Mouse (Mus musculus): ENCODE measurements around the gene Anks1b. TPM values are rescaled to one million over a fixed set of nuclear protein-coding genes. Genes with fewer than 3 reads are reported as not detected.

The Anks1b gene
- total RNA-seq, 2 experiments from 2014 or later: 0.29 to 0.78 TPM

DNA sequence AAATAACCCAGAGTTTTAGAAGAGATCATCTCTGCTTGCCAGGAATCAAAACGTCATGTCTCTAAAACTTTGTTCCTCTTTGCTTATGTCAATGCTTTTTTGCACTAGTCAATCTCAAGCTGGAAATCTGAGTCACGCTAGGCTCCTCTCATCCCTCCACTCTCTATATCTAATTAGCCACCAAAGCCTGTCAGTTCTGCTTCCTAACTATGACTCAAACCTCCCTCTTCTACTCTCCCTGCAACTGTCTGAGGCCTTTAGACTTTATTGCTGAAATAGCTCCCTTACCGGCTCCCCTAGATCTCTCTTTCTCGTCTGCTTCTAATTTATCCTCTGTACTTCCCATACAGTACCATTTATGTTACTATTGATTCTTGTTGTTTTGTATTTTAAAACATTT, 456.5 kb downstream of the Anks1b start:
- intact Hi-C loops (cut with DNase I; ENCODE audit: low total_unique reads): no loop called here
- DNase-seq: no peak

DNA sequence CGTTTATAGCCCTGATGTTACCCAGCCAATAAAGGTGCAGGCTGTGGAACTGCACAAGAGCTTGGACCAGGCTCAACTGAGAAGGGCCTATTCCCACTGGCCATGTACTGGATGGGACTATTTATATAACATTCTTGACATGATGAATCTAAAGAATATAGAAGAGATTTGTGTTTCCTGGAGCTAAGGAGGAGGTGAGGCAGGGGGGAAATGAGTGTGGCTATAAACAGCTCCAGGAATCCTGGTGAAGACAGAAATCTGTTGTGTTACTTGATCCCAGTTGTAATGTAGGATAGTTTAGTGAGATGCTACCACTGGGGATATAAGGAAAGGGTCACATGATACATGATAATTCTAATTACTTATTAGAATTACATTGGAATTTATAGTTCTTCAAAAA, 472.1 kb downstream of the Anks1b start:
- no peak for DNase-seq
- intact Hi-C loops (cut with DNase I; ENCODE audit: low total_unique reads): no loop called here

DNA sequence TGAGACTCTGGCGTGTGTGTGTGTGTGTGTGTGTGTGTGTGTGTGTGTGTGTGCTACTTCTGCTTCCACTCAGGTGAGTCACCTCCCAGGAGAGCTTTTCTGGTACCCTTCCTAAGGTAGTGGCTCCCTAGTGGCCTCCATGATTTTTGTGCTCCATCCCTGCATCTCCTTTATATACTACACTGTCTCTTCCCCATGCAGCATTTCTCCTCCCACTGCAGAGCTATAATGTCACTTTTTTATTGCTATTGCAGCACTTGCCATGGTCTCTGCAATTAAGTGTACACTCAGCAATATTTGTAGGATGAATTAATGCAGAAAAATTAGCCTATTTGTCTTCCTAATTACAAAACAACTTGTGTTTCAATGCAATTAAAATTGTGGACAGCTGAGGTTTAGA, 482.9 kb downstream of the Anks1b start:
- no peak for DNase-seq
- intact Hi-C loops (cut with DNase I; ENCODE audit: low total_unique reads): no loop called here

GRCm38 (mm10) chr10:90357169-90357907, 484.0 kb downstream of the Anks1b start:
- DNase-seq: no peak
- intact Hi-C loops (cut with DNase I; ENCODE audit: low total_unique reads): no loop called here

DNA sequence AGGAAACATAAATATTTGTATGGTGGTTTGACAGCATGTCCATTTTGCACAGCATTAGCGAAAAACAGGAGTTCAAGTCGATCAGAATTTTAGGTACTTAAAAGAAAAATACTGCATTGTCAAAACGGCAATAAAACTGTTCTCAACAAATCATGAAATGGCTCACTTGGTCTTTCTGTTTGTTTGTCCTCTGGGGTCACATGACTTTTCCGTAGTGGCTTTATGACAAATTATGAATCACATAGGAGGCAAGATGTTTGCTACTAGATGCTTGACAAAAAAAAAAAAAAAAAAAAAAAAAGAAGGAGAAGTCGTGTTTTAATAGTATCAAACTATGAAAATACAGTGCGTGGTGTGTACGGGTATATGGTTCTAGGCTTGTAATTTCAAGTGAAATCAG, 495.7 kb downstream of the Anks1b start:
- no peak for DNase-seq
- intact Hi-C loops (cut with DNase I; ENCODE audit: low total_unique reads): no loop called here

GRCm38 (mm10) chr10:90370751-90371150, 497.4 kb downstream of the Anks1b start:
- DNase-seq: peak; percentile 7
- intact Hi-C loops (cut with DNase I; ENCODE audit: low total_unique reads): loop anchor here (10.0 kb wide), 1 partner anchor 314 kb away; no protein-coding TSS in a partner anchor

DNA sequence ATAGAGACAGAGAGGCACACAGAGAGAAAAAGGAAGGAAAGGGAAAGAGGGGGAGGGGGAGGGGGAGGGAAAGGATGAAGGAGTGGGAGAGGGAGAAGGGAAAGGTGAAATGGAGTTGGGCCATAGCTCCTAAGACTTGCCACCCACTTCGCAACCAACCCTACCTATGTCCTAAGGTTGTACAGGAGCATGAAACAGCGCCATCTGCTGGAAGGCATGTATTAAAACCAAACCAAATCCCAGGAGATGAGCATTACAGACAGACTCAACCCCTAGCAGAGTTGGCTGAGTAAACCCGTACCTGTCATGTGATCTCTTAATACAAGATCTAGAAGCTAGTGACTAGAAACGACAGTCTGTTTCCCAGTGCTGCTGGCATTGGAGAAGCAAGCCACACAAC, 500.2 kb downstream of the Anks1b start:
- DNase-seq: no peak
- intact Hi-C loops (cut with DNase I; ENCODE audit: low total_unique reads): loop anchor here (10.0 kb wide), 1 partner anchor 311 kb away; no protein-coding TSS in a partner anchor

- intact Hi-C loops (cut with DNase I; ENCODE audit: low total_unique reads): loop anchor here (10.0 kb wide), 1 partner anchor 308 kb away; no protein-coding TSS in a partner anchor
- no peak for DNase-seq
Observed at GRCm38 (mm10) chr10:90376605-90377004, 503.3 kb downstream of the Anks1b start.

DNA sequence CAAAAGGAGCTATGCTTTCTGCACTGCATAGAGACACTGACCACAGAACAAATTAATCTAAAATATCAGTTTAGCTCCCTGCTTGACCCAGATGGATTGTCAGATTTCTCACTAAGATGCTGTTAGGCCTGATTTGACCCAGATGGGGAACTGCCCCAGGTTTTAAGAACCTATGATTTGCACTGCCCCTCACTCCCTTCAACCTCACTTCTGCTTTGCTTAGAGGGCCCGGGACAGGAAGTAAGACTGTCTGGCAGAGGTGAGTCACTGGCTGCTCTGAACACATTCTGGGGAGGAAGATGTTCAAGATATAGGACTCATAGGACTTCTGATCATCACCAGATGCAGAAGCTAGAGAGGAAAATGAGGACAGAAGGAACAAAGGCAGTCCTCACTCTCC, 506.8 kb downstream of the Anks1b start:
- DNase-seq: no peak
- intact Hi-C loops (cut with DNase I; ENCODE audit: low total_unique reads): no loop called here

GRCm38 (mm10) chr10:90380704-90381339, 507.5 kb downstream of the Anks1b start:
- intact Hi-C loops (cut with DNase I; ENCODE audit: low total_unique reads): no loop called here
- DNase-seq: no peak

GRCm38 (mm10) chr10:90400382-90400781, 527.1 kb downstream of the Anks1b start:
- intact Hi-C loops (cut with DNase I; ENCODE audit: low total_unique reads): no loop called here
- DNase-seq: no peak

DNA sequence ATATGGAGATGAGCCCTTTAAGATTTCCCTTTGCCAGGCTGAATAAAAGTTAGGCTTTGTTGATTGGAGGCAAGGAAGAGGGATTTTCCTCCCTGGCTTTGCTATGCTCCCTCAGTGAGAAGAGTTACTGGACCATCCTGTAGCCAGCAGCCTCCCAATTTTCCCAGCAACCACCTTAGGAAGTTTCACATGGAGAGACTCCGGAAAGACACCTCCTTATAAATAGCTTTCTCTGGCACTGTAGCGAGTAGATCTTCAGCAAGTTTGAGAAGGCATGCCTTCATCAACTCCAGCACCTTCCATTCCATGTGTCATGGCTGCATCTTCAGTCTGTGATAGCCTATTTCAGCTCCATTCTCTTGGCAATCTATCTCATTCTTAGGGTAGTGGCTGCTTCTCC, 535.2 kb downstream of the Anks1b start:
- intact Hi-C loops (cut with DNase I; ENCODE audit: low total_unique reads): no loop called here
- no peak for DNase-seq

GRCm38 (mm10) chr10:90431527-90431926, 558.2 kb downstream of the Anks1b start:
- no peak for DNase-seq
- intact Hi-C loops (cut with DNase I; ENCODE audit: low total_unique reads): no loop called here

GRCm38 (mm10) chr10:90431974-90432373, 558.7 kb downstream of the Anks1b start:
- intact Hi-C loops (cut with DNase I; ENCODE audit: low total_unique reads): no loop called here
- no peak for DNase-seq

DNA sequence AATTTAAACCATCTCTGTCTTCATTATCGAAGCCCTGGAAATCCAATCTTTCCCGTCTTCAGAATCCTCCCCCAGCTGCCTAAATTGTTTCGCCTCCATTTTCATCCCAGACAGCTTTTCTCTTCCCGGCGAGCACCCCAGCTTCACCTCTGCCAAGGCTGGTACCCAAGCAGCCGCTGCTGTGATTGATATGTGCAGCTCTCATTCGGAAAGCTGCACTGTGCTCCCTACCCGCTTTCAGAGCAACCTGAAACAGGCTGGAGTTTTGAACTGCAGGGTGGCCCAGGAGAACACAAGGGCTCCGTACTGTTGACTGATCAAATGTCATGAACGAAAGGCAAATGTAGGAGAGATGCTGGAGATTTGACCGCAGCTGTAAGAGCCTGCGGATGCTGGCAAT, 559.2 kb downstream of the Anks1b start:
- intact Hi-C loops (cut with DNase I; ENCODE audit: low total_unique reads): no loop called here
- DNase-seq: no peak

DNA sequence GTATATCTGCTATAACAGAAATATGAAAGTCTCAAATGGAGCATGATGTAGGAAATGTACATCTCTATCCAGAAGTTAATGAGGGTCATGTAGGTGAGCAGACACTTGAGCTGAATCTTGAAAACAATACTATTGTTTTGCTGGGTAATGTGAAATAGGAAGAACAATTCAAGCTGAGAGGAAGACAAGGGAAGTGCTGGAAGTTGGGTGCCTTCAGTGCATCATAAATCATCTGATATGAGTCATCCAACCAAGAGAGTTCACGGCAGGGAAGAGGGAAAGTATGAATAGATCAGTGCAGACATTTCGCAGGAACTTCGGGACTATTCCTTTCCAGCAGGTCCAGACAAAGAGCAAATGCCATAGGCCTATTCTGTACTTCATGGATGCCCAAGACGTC, 567.7 kb downstream of the Anks1b start:
- DNase-seq: no peak
- intact Hi-C loops (cut with DNase I; ENCODE audit: low total_unique reads): no loop called here

- DNase-seq: no peak
- intact Hi-C loops (cut with DNase I; ENCODE audit: low total_unique reads): no loop called here
Observed at GRCm38 (mm10) chr10:90441656-90442055, 568.3 kb downstream of the Anks1b start.

- DNase-seq: no peak
- intact Hi-C loops (cut with DNase I; ENCODE audit: low total_unique reads): no loop called here
Observed at GRCm38 (mm10) chr10:90464906-90465305, 591.6 kb downstream of the Anks1b start.

DNA sequence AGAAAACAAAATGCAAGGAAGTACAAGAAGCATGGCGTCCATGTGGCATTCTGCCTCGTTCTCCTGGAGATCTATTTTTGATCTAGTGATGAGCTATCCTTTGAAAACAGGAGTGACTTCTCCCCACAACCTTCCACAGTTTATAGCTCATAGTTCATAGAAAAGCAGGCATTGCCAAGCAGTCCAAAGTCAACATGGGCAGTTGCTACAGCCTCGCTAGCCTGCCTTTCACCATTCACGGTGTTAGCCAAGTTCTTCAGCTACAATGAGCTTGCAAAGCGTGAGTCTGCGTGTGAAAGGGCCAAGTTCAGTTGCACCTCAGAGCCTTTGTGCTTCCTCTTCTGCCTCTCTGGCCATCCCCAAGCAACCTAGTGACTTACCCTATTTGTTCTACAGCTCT, 592.1 kb downstream of the Anks1b start:
- DNase-seq: no peak
- intact Hi-C loops (cut with DNase I; ENCODE audit: low total_unique reads): no loop called here

DNA sequence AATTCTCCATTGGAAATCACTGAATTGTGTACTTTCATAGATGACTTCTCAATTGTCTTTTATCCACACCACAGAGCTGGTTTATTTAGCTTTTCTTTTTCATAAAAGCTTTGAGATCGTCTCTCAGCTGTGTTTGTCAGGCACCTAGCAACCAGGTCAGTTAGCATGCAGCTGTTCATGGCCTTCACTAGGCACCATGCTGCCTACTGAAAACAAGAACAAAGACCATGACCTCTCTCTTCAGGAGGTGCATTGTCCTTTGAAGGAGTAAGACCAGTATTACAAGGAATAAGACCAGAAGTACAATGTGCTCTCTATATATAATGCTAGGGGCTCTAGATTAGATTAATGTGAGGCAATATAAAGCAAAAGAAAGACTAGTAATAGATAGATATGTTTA, 594.2 kb downstream of the Anks1b start:
- no peak for DNase-seq
- intact Hi-C loops (cut with DNase I; ENCODE audit: low total_unique reads): no loop called here

- DNase-seq: no peak
- intact Hi-C loops (cut with DNase I; ENCODE audit: low total_unique reads): no loop called here
Observed at GRCm38 (mm10) chr10:90493436-90493835, 620.1 kb downstream of the Anks1b start.
